Mouse (Mus musculus): ENCODE measurements around the gene Cox8b. TPM values are rescaled to one million over a fixed set of nuclear protein-coding genes. Genes with fewer than 3 reads are reported as not detected.

The Cox8b gene
- total RNA-seq, 1 experiment, result not detected

GRCm38 (mm10) chr7:140902036-140902875, 2.0 kb upstream of the Cox8b start:
- H3K27ac ChIP-seq (ENCODE audit: insufficient read depth, low read depth, low read length, poor library complexity, severe bottlenecking), result no peak overlapping the region
- peak overlapping the region; percentile 3; the same call in 1 of the 2 replicates for H3K9ac ChIP-seq (ENCODE audit: insufficient read depth, low read depth, low read length, poor library complexity, severe bottlenecking)
- H3K36me3 ChIP-seq (ENCODE audit: control insufficient read depth, insufficient read depth, low read length, poor library complexity, severe bottlenecking), result peaks cover 17% of the 10 kb centered on the region
- peaks cover 3 to 9% of the 10 kb centered on the region in 2 experiments; a peak in 1 of 4 replicates for H3K4me1 ChIP-seq (ENCODE audit: control insufficient read depth in 2 of 2, insufficient read depth in 2 of 2, low read length in 2 of 2, poor library complexity in 1 of 2)
- H3K4me3 ChIP-seq (ENCODE audit: insufficient read depth in 1 of 2, low read depth in 1 of 2, low read length in 2 of 2, poor library complexity in 1 of 2, severe bottlenecking in 1 of 2), result no peak overlapping the region
- H3K9me3 ChIP-seq (ENCODE audit: control insufficient read depth, insufficient read depth, low read depth, low read length), result no peaks in the 10 kb centered on the region
- TF ChIP-seq MAFK (IDR thresholded peaks at IDR 0.05; ENCODE audit: insufficient read depth, low read depth, low read length), result no peak
- no peak for TF ChIP-seq CHD2 (IDR thresholded peaks at IDR 0.05; ENCODE audit: low read depth, low read length)
- no peak for TF ChIP-seq ZC3H11A (IDR thresholded peaks at IDR 0.05; ENCODE audit: borderline replicate concordance, low read depth, low read length)
- no peak for TF ChIP-seq HCFC1 (IDR thresholded peaks at IDR 0.05; ENCODE audit: borderline replicate concordance, insufficient read depth, low read length)
- no peak for TF ChIP-seq ZNF384 (IDR thresholded peaks at IDR 0.05; ENCODE audit: low read depth, low read length)
- DNase-seq (ENCODE audit: low read depth, low spot score), result no peak
- in situ Hi-C loops (cut with MboI; ENCODE audit: low sequenced_read_pairs in 2 of 2, unreplicated experiment in 2 of 2), result loop anchor here in 1 of 2 experiments (5.0 kb wide), 1 partner anchor 60 kb away; no protein-coding TSS in a partner anchor

DNA sequence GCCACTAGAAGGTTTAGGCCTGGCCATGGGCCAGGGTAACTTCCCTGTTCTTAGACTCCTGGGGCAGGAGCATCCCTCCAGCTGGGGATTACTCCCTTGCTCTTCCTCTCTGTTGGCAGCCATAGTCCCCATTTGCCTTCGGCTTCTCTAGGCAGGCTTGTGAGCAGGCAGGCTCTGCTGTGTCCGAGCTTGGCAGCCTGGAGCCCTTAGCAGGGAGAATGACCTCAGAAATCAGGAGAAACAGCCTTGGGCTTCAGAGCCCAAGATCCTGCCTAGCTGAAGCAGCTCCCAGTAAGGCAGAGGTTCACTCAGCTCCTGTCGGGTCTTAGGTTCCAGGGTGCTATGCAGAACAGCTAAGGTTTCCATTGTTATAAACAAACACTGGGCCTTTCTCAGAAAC, 1.1 kb downstream of the Cox8b start:
- Histone ChIP-seq H3K4me3 (ENCODE audit: insufficient read depth in 1 of 2, low read depth in 1 of 2, low read length in 2 of 2, poor library complexity in 1 of 2, severe bottlenecking in 1 of 2) (no peak overlapping the region), H3K27ac (ENCODE audit: insufficient read depth, low read depth, low read length, poor library complexity, severe bottlenecking) (no peak overlapping the region), H3K9me3 (ENCODE audit: control insufficient read depth, insufficient read depth, low read depth, low read length) (no peaks in the 10 kb centered on the region), H3K9ac (ENCODE audit: insufficient read depth, low read depth, low read length, poor library complexity, severe bottlenecking) (no peak overlapping the region), H3K4me1 (ENCODE audit: control insufficient read depth in 2 of 2, insufficient read depth in 2 of 2, low read length in 2 of 2, poor library complexity in 1 of 2) (peaks cover 3 to 5% of the 10 kb centered on the region in 2 experiments; a peak in 1 of 4 replicates), H3K36me3 (ENCODE audit: control insufficient read depth, insufficient read depth, low read length, poor library complexity, severe bottlenecking) (peaks cover 26% of the 10 kb centered on the region)
- in situ Hi-C loops (cut with MboI; ENCODE audit: low sequenced_read_pairs in 2 of 2, unreplicated experiment in 2 of 2), result loop anchor here in 1 of 2 experiments (10.0 kb wide), 1 partner anchor 54 kb away; the partner anchor contains the start of genes Odf3 and Scgb1c1
- no peak for TF ChIP-seq HCFC1 (IDR thresholded peaks at IDR 0.05; ENCODE audit: borderline replicate concordance, insufficient read depth, low read length)
- no peak for TF ChIP-seq CHD2 (IDR thresholded peaks at IDR 0.05; ENCODE audit: low read depth, low read length)
- no peak for TF ChIP-seq MAFK (IDR thresholded peaks at IDR 0.05; ENCODE audit: insufficient read depth, low read depth, low read length)
- TF ChIP-seq ZC3H11A (IDR thresholded peaks at IDR 0.05; ENCODE audit: borderline replicate concordance, low read depth, low read length), result no peak
- DNase-seq (ENCODE audit: low read depth, low spot score), result no peak

- Histone ChIP-seq H3K9ac (ENCODE audit: insufficient read depth, low read depth, low read length, poor library complexity, severe bottlenecking) (no peak overlapping the region), H3K4me3 (ENCODE audit: insufficient read depth in 1 of 2, low read depth in 1 of 2, low read length in 2 of 2, poor library complexity in 1 of 2, severe bottlenecking in 1 of 2) (no peak overlapping the region), H3K9me3 (ENCODE audit: control insufficient read depth, insufficient read depth, low read depth, low read length) (no peaks in the 10 kb centered on the region), H3K4me1 (ENCODE audit: control insufficient read depth in 2 of 2, insufficient read depth in 2 of 2, low read length in 2 of 2, poor library complexity in 1 of 2) (peaks cover 3% of the 10 kb centered on the region in 2 experiments; a peak in 1 of 4 replicates), H3K27ac (ENCODE audit: insufficient read depth, low read depth, low read length, poor library complexity, severe bottlenecking) (no peak overlapping the region), H3K36me3 (ENCODE audit: control insufficient read depth, insufficient read depth, low read length, poor library complexity, severe bottlenecking) (peaks cover 29% of the 10 kb centered on the region)
- in situ Hi-C loops (cut with MboI; ENCODE audit: low sequenced_read_pairs in 2 of 2, unreplicated experiment in 2 of 2), result loop anchor here in 1 of 2 experiments (10.0 kb wide), 1 partner anchor 53 kb away; the partner anchor contains the start of genes Odf3 and Scgb1c1
- no peak for DNase-seq (ENCODE audit: low read depth, low spot score)
- TF ChIP-seq ZC3H11A (IDR thresholded peaks at IDR 0.05; ENCODE audit: borderline replicate concordance, low read depth, low read length) (no peak), CHD2 (IDR thresholded peaks at IDR 0.05; ENCODE audit: low read depth, low read length) (no peak), ZNF384 (IDR thresholded peaks at IDR 0.05; ENCODE audit: low read depth, low read length) (no peak), HCFC1 (IDR thresholded peaks at IDR 0.05; ENCODE audit: borderline replicate concordance, insufficient read depth, low read length) (no peak), MAFK (IDR thresholded peaks at IDR 0.05; ENCODE audit: insufficient read depth, low read depth, low read length) (no peak)
Measured at GRCm38 (mm10) chr7:140897863-140898262, 2.4 kb downstream of the Cox8b start.

GRCm38 (mm10) chr7:140894611-140895010, 5.6 kb downstream of the Cox8b start:
- in situ Hi-C loops (cut with MboI; ENCODE audit: low sequenced_read_pairs in 2 of 2, unreplicated experiment in 2 of 2), result loop anchor here in 1 of 2 experiments (10.0 kb wide), 1 partner anchor 50 kb away; the partner anchor contains the start of genes Odf3 and Scgb1c1

More at GRCm38 (mm10) chr7:140894611-140895010, 5.6 kb downstream of the Cox8b start:
- H3K4me1 ChIP-seq (ENCODE audit: control insufficient read depth in 2 of 2, insufficient read depth in 2 of 2, low read length in 2 of 2, poor library complexity in 1 of 2), result no peaks in the 10 kb centered on the region
- no peaks in the 10 kb centered on the region for H3K9me3 ChIP-seq (ENCODE audit: control insufficient read depth, insufficient read depth, low read depth, low read length)
- no peak overlapping the region for H3K4me3 ChIP-seq (ENCODE audit: insufficient read depth in 1 of 2, low read depth in 1 of 2, low read length in 2 of 2, poor library complexity in 1 of 2, severe bottlenecking in 1 of 2)
- peaks cover 48% of the 10 kb centered on the region for H3K36me3 ChIP-seq (ENCODE audit: control insufficient read depth, insufficient read depth, low read length, poor library complexity, severe bottlenecking)
- no peak for DNase-seq (ENCODE audit: low read depth, low spot score)
- no peak overlapping the region for H3K9ac ChIP-seq (ENCODE audit: insufficient read depth, low read depth, low read length, poor library complexity, severe bottlenecking)
- H3K27ac ChIP-seq (ENCODE audit: insufficient read depth, low read depth, low read length, poor library complexity, severe bottlenecking), result no peak overlapping the region
- TF ChIP-seq CHD2 (IDR thresholded peaks at IDR 0.05; ENCODE audit: low read depth, low read length), result no peak
- no peak for TF ChIP-seq MAFK (IDR thresholded peaks at IDR 0.05; ENCODE audit: insufficient read depth, low read depth, low read length)
- no peak for TF ChIP-seq ZNF384 (IDR thresholded peaks at IDR 0.05; ENCODE audit: low read depth, low read length)
- no peak for TF ChIP-seq HCFC1 (IDR thresholded peaks at IDR 0.05; ENCODE audit: borderline replicate concordance, insufficient read depth, low read length)
- no peak for TF ChIP-seq ZC3H11A (IDR thresholded peaks at IDR 0.05; ENCODE audit: borderline replicate concordance, low read depth, low read length)

Measured in ES-E14 (cell line).